Mouse (Mus musculus) cerebellum, adult 2 months (tissue): ENCODE data around the gene Trp53tg5. TPM values are rescaled to one million over a fixed set of nuclear protein-coding genes. Genes with fewer than 3 reads are reported as not detected.

Experiments used
- DNase-seq, 2 experiments: peaks; one replicate each; pipeline ENCODE4 v3.0.0; 2021
- H3K27ac ChIP-seq: fragments of 200-500 bp; 2 replicates; pipeline ENCODE4 v1.5.1; 2012; ENCODE audit warnings: low read length, control low read depth, inconsistent platforms; ENCODE audit not compliant: insufficient read depth
- H3K27me3 ChIP-seq: fragments of 200-500 bp; 2 replicates; pipeline ENCODE4 v1.6.1; 2012; ENCODE audit warnings: inconsistent platforms, mild to moderate bottlenecking, low read length, moderate library complexity; ENCODE audit not compliant: control insufficient read depth, insufficient read depth
- H3K4me1 ChIP-seq: fragments of 200-500 bp; 2 replicates; pipeline ENCODE4 v1.6.1; 2011; ENCODE audit warnings: low read length; ENCODE audit not compliant: control insufficient read depth, insufficient read depth
- H3K4me3 ChIP-seq: fragments of 200-500 bp; replicated peaks from 2 replicates; pipeline ENCODE3; 2011; ENCODE audit warnings: mild to moderate bottlenecking, low read depth, low read length, control low read depth; ENCODE audit not compliant: insufficient read depth
- CTCF ChIP-seq: fragments of 200-500 bp; IDR thresholded peaks from 2 replicates; pipeline ENCODE4 v1.5.1; 2011; ENCODE audit warnings: low read depth, mild to moderate bottlenecking, control low read depth, low read length, moderate library complexity, borderline replicate concordance; ENCODE audit not compliant: insufficient read depth
- POLR2A ChIP-seq: fragments of 200-500 bp; IDR thresholded peaks from 2 replicates; pipeline ENCODE4 v1.6.1; 2011; ENCODE audit warnings: low read length, control low read depth, borderline replicate concordance; ENCODE audit not compliant: insufficient read depth
- WGBS: fragments of 180-500 bp; shearing (Covaris S2); methylation state at CpG from one replicate; pipeline ENCODE4 v1.1.7; 2018; 5-methylcytosine and 5-hydroxymethylcytosine counted together
- polyA plus RNA-seq: library from polyadenylated mRNA; depleted of rRNA; stranded (reverse); fragments of >200 nt; gene quantifications from 2 replicates; pipeline ENCODE4 v1.2.3, GENCODE M21; 2012

Trp53tg5 gene
- polyA plus RNA-seq, 1 experiment = not detected

GRCm38 (mm10) chr2:164443460-164444000, 30.0 kb downstream of the Trp53tg5 start, which contains the start of gene Sdc4:
Gene Sdc4, minus strand, starts transcription at chr2:164443887.
- H3K27me3 ChIP-seq = no peaks in the 10 kb centered on the region
- no peak within 1 kb of the TSS for H3K27ac ChIP-seq
- WGBS = 13% methylated on average over 18 of the region's 18 CpGs
- TF ChIP-seq POLR2A (no peak), CTCF (no peak)
- no peaks in the 10 kb centered on the region for H3K4me1 ChIP-seq
- H3K4me3 ChIP-seq = peak within 1 kb of the TSS; percentile 45
- DNase-seq = no peak

- WGBS = under 1% methylated on average over 26 of the region's 26 CpGs
- Histone ChIP-seq H3K27me3 (no peaks in the 10 kb centered on the region), H3K4me1 (no peaks in the 10 kb centered on the region), H3K27ac (no peak overlapping the region), H3K4me3 (peak overlapping the region; percentile 45)
- peak; percentile 43 to 44 for DNase-seq
- TF ChIP-seq POLR2A = peak; percentile 35; the same call in 1 of the 2 replicates
- no peak for TF ChIP-seq CTCF
Measured at GRCm38 (mm10) chr2:164443051-164443437, 30.5 kb downstream of the Trp53tg5 start.

- DNase-seq = no peak
- TF ChIP-seq CTCF = no peak
- TF ChIP-seq POLR2A = no peak
- H3K27ac ChIP-seq = no peak overlapping the region; the same call in 1 of the 2 replicates
- no peaks in the 10 kb centered on the region for H3K27me3 ChIP-seq
- H3K4me1 ChIP-seq = no peaks in the 10 kb centered on the region
- WGBS = 6% methylated on average over 29 of the region's 29 CpGs
- peak overlapping the region; percentile 45 for H3K4me3 ChIP-seq
Measured at GRCm38 (mm10) chr2:164442315-164443050, 31.0 kb downstream of the Trp53tg5 start.

DNA sequence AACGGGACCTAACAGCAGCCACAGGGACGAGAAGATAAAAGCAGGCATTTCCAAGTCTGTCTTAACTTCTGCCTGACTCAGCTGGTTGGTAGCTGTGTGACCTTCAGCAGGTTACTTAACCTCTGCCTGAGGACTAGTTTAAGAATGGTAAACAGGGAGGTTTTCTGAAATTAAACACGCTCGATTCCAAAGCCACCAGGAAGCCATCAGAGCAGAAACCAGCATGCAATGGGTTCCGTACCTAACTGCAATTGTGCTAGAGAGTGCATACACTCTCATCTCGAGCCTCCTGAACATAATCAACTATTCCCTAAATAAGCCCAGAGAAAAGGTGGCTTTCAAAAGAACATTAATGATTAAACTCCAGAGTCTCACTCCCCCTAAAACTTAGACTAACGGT, 31.8 kb downstream of the Trp53tg5 start:
- no peak for DNase-seq
- Histone ChIP-seq H3K4me1 (no peaks in the 10 kb centered on the region), H3K27ac (peak overlapping the region; percentile 50; the same call in 1 of the 2 replicates), H3K4me3 (peak overlapping the region; percentile 45), H3K27me3 (no peaks in the 10 kb centered on the region)
- TF ChIP-seq CTCF (no peak), POLR2A (no peak)
- WGBS = 43% methylated on average over 7 of the region's 7 CpGs

GRCm38 (mm10) chr2:164441155-164441554, 32.4 kb downstream of the Trp53tg5 start:
- no peak for TF ChIP-seq CTCF
- TF ChIP-seq POLR2A = no peak
- Histone ChIP-seq H3K27ac (peak overlapping the region; percentile 50), H3K27me3 (no peaks in the 10 kb centered on the region), H3K4me1 (no peaks in the 10 kb centered on the region), H3K4me3 (peak overlapping the region; percentile 32)
- no peak for DNase-seq
- WGBS = 47% methylated on average over 8 of the region's 8 CpGs

DNA sequence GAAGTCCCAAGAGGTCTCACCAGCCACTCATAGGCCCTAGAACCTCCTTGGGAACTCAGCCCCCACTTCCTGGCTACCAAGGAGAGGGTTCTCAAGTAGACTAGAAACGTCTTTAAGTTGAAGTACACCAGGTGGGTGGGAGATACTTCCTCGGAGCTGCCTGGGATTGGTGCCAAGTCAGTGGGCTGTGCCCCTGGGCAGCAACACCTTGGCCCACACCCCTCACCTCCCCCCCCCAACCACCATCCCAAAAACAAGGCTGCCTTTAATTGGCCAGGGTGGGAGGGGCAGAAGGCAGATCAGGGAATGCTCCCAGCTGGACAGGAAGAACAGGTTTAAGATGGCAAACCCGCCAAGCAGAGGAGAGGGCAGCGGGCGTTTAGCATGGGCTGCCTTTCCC, 33.2 kb downstream of the Trp53tg5 start:
- Histone ChIP-seq H3K27ac (no peak overlapping the region), H3K4me3 (no peak overlapping the region), H3K4me1 (no peaks in the 10 kb centered on the region), H3K27me3 (no peaks in the 10 kb centered on the region)
- 64% methylated on average over 5 of the region's 5 CpGs for WGBS
- DNase-seq = no peak
- TF ChIP-seq POLR2A (no peak), CTCF (no peak)

DNA sequence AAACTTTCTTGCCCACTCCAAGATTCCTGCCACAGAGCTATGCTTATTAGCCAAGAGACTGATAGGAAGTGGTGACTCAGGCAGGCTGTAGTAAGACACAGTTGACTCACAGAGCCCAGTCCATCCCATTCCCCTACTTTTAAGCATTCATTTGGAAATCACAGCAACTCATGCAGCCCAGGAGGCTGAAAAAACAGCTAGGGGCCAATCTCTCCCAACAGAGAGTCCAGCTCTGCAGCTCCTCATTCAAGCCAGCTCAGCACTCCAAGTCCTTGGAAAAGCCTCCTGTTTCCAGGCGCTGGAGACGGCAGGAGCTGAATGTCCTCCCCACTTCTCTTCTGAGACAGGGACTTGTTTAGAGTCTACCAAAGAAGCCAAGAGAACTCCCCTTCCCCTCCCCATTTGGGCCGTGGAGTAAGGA, 34.5 kb downstream of the Trp53tg5 start:
- Histone ChIP-seq H3K4me1 (no peaks in the 10 kb centered on the region), H3K27ac (peak overlapping the region; percentile 32; the same call in 1 of the 2 replicates), H3K4me3 (no peak overlapping the region), H3K27me3 (no peaks in the 10 kb centered on the region)
- TF ChIP-seq CTCF = no peak
- TF ChIP-seq POLR2A = no peak
- 52% methylated on average over 3 of the region's 3 CpGs for WGBS
- DNase-seq = peak in 1 of 2 experiments; percentile 53

GRCm38 (mm10) chr2:164438257-164438656, 35.3 kb downstream of the Trp53tg5 start:
- DNase-seq = no peak
- no peaks in the 10 kb centered on the region for H3K4me1 ChIP-seq
- H3K27ac ChIP-seq = peak overlapping the region; percentile 41
- TF ChIP-seq CTCF (no peak), POLR2A (no peak)
- 75% methylated on average over 8 of the region's 8 CpGs for WGBS
- H3K27me3 ChIP-seq = no peaks in the 10 kb centered on the region
- H3K4me3 ChIP-seq = no peak overlapping the region
